Mouse (Mus musculus) thymus, adult 2 months (tissue): ENCODE measurements around the gene Fbf1. TPM values are rescaled to one million over a fixed set of nuclear protein-coding genes. Genes with fewer than 3 reads are reported as not detected.

Experiments
- DNase-seq: peaks from one replicate; pipeline ENCODE4 v3.0.0; 2021
- H3K27ac ChIP-seq: fragments of 200-500 bp; 2 replicates; pipeline ENCODE4 v1.5.1; 2012; ENCODE audit warnings: low read length, control low read depth; ENCODE audit not compliant: control insufficient read depth, insufficient read depth
- H3K27me3 ChIP-seq: fragments of 200-500 bp; 2 replicates; pipeline ENCODE4 v1.6.1; 2012; ENCODE audit warnings: mild to moderate bottlenecking, low read length, moderate library complexity, mixed read lengths; ENCODE audit not compliant: control insufficient read depth, insufficient read depth
- H3K36me3 ChIP-seq: fragments of 200-500 bp; 2 replicates; pipeline ENCODE4 v1.6.1; 2012; ENCODE audit warnings: mild to moderate bottlenecking, low read length, moderate library complexity; ENCODE audit not compliant: control insufficient read depth, insufficient read depth
- H3K4me1 ChIP-seq: fragments of 200-500 bp; replicated peaks from 2 replicates; pipeline ENCODE4 v1.6.1; 2012; ENCODE audit warnings: low read length; ENCODE audit not compliant: control insufficient read depth, insufficient read depth
- H3K4me3 ChIP-seq: fragments of 200-500 bp; 2 replicates; pipeline ENCODE4 v1.5.1; 2012; ENCODE audit warnings: mild to moderate bottlenecking, low read length, control low read depth, moderate library complexity; ENCODE audit not compliant: control insufficient read depth, insufficient read depth
- CTCF ChIP-seq: fragments of 200-500 bp; IDR thresholded peaks from 2 replicates; pipeline ENCODE4 v1.5.1; 2012; ENCODE audit warnings: mild to moderate bottlenecking, control low read depth, low read length, moderate library complexity, borderline replicate concordance; ENCODE audit not compliant: control insufficient read depth, poor library complexity, insufficient read depth; ENCODE audit errors: extremely low read depth
- POLR2A ChIP-seq: fragments of 200-500 bp; IDR thresholded peaks from 2 replicates; pipeline ENCODE4 v1.6.1; 2012; ENCODE audit warnings: mild to moderate bottlenecking, low read length, control low read depth, moderate library complexity; ENCODE audit not compliant: control insufficient read depth, poor library complexity, insufficient read depth; ENCODE audit errors: extremely low read depth
- WGBS: fragments of 180-500 bp; shearing (Covaris S2); methylation state at CpG from one replicate; pipeline ENCODE4 v1.1.7; 2018; 5-methylcytosine and 5-hydroxymethylcytosine counted together
- polyA plus RNA-seq: library from polyadenylated mRNA; depleted of rRNA; stranded (reverse); fragments of >200 nt; gene quantifications from 2 replicates; pipeline ENCODE4 v1.2.3, GENCODE M21; 2012

Gene Fbf1
- polyA plus RNA-seq, 1 experiment: 30.3 TPM

DNA sequence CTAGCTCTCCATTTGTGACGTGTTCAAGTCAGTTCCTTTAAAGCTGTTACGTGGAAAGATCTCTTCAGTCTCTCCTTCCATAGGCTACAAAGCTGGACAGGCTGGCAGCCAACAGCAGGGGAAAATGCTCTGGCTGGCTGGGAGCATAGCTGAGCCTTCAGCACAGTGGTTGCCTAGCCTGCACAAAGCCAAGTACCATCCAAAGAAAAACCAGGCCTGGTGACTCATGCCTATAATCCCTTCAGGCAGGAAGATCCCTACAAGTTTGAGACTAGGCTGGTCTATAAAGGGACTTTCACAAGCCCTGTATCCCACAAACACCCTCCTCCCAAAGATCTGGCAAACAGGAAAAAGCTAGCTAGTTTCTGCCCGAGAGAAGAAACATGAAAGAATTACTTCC lies 17.9 kb upstream of the Fbf1 start:
- no peak for DNase-seq
- Histone ChIP-seq H3K36me3 (peaks cover 24% of the 10 kb centered on the region), H3K4me3 (no peak overlapping the region), H3K4me1 (no peaks in the 10 kb centered on the region), H3K27ac (no peak overlapping the region), H3K27me3 (no peaks in the 10 kb centered on the region)
- TF ChIP-seq POLR2A: no peak
- TF ChIP-seq CTCF: no peak
- WGBS: 96% methylated on average over 3 of the region's 3 CpGs

DNA sequence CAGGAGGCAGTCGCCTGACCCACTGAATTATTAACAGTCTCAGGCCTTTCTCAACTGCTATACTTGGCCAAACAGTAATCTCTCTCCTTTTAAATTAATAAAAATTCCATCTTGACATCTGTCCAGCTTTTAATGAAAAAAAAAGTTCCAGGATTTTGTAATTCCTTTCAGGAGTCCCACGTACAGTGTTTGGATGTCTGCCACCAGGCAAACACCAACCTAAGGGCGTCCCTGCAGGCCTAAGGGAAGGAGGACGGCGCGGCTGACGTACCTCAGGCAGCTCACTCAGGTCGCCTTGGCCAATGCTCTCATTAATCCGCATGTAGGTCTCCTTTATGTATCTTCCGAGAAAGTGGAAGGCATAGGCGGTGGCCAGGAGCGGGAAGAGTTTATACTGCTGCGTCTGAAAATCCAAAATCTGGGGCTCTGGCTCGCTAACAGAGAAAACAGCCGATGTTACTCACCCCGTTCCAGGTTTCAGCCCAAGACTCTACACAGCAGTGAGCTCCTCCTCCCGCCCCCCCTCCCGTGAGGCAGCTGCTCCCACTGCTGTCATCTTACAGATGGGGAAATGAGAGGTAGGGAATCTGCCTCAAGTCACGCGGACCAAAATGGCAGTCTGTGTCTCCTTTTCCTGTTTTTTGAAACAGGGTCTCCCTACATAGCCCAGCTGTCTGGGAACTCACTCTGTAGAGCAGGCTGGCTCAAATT lies 10.6 kb upstream of the Fbf1 start:
- TF ChIP-seq POLR2A (no peak), CTCF (no peak)
- DNase-seq: no peak
- H3K27ac ChIP-seq: no peak overlapping the region
- no peaks in the 10 kb centered on the region for H3K27me3 ChIP-seq
- H3K36me3 ChIP-seq: peaks cover 40% of the 10 kb centered on the region
- H3K4me3 ChIP-seq: no peak overlapping the region
- H3K4me1 ChIP-seq: no peaks in the 10 kb centered on the region
- WGBS: 96% methylated on average over 20 of the region's 20 CpGs

DNA sequence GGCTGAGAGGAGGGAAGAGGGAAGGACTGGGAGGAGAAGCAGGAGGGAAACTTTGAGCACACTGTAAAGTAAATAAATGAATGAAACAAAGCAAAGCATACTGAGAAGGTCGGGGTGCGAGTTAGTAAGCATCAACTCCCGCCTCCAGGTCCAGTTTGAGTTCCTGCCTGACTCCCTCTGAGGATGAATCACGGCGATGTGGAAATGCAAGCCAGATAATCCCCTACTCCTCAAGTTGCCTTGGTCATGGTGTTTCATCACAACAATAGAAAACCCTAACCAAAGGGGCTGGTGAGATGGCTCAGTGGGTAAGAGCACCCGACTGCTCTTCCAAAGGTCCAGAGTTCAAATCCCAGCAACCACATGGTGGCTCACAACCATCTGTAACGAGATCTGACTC lies 8.0 kb upstream of the Fbf1 start:
- H3K4me1 ChIP-seq: no peaks in the 10 kb centered on the region
- H3K27me3 ChIP-seq: no peaks in the 10 kb centered on the region
- no peak overlapping the region for H3K27ac ChIP-seq
- no peak overlapping the region for H3K4me3 ChIP-seq
- H3K36me3 ChIP-seq: peaks cover 51% of the 10 kb centered on the region
- no peak for TF ChIP-seq CTCF
- no peak for TF ChIP-seq POLR2A
- 96% methylated on average over 7 of the region's 7 CpGs for WGBS
- DNase-seq: no peak

DNA sequence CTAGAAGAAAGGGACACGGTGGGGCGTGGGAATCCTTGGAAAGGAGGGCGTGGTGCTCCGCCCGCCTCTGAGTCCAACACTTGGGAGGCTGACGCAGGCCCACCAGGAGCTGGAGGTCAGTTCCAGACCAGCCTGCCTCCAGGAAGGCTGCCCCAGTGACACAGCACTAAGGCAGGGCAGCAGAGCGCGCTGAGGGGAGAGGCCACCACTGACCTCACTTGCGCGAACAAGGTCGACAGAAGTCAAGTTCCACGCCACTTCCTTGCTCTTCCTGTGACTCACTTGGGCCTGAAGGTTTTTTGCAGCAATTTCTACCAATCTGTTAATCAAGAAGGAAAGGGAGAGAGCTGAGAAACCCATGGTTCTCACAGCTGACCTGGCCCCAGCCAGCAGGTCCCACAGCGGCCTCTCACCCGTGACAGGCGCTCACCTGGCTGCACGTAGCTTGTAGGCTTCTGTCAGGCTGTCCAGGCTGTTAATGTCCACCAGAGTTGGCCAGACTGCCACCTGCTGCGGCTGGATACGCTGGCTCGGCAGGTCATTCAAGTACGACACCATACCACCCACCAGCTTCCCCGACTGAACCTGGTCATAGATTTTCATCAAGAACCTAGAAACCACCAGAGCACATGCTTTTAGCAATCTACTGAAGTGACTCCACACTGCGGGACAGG lies 6.9 kb upstream of the Fbf1 start:
- H3K4me1 ChIP-seq: no peaks in the 10 kb centered on the region
- no peak for DNase-seq
- H3K27ac ChIP-seq: no peak overlapping the region
- H3K36me3 ChIP-seq: peaks cover 44% of the 10 kb centered on the region
- H3K4me3 ChIP-seq: no peak overlapping the region
- no peaks in the 10 kb centered on the region for H3K27me3 ChIP-seq
- TF ChIP-seq CTCF: no peak
- no peak for TF ChIP-seq POLR2A
- WGBS: 98% methylated on average over 22 of the region's 22 CpGs

DNA sequence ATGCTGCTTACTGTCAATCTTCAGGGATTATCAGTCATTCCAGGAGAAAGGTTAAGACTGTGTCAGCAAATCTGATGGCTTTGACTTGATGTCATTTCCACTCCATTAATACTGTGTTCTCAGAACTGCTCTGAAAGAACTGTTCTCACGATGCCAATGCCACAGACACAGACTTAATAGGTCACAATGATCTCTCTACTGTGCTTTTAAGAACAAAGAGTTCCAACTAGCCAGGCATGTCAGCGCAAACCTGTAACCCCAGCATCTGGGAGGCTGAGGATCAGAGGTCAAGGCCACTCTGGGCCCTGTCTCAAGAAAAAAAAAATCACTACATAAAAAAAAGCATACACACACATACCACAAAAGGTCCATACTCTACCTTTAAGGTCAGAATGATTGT lies 4.0 kb upstream of the Fbf1 start:
- H3K27ac ChIP-seq: no peak overlapping the region
- whole genome bisulfite sequencing: 93% methylated on average over 2 of the region's 2 CpGs
- peaks cover 29% of the 10 kb centered on the region for H3K36me3 ChIP-seq
- H3K27me3 ChIP-seq: no peaks in the 10 kb centered on the region
- TF ChIP-seq CTCF: no peak
- no peak for DNase-seq
- peaks cover 3% of the 10 kb centered on the region for H3K4me1 ChIP-seq
- no peak overlapping the region for H3K4me3 ChIP-seq

DNA sequence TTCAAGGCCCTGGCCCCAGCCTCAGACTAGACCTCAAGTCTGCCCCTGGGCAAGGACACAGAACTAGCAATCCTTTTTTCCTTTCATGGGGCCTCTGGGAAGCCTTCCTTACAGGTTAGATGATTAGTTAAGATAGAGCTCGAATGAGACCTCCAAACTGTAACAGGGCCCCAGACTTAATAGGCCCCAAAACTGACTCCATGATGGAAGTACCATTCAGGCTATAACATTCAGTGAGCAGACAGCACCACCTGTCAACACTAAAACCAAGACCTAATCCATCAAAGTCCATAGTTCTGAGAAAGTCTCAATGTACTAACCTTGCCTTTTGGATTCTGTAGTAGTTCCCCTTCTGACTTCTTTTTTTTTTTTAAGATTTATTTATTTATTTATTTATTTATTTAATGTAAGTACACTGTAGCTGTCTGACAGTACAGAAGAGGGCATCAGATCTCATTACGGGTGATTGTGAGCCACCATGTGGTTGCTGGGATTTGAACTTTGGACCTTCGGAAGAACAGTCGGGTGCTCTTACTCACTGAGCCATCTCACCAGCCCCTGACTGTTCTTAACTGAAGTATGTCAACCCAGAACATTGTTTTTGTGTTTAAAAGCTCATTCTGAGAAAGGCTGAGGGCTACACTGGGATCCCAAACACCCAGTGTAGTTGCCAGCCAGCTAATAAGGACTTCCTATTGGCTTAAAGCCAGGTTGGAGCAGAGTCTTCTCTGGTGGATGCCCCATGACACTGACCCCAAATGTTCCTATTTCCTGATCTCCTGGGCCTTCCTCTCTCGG lies 2.2 kb upstream of the Fbf1 start:
- WGBS: 90% methylated on average over 5 of the region's 5 CpGs
- Histone ChIP-seq H3K4me3 (no peak overlapping the region), H3K4me1 (peaks cover 3% of the 10 kb centered on the region), H3K36me3 (peaks cover 25% of the 10 kb centered on the region), H3K27me3 (no peaks in the 10 kb centered on the region), H3K27ac (no peak overlapping the region)
- DNase-seq: no peak
- TF ChIP-seq CTCF (no peak), POLR2A (no peak)
